Mouse (Mus musculus): ENCODE measurements around the gene Gm20388. TPM values are rescaled to one million over a fixed set of nuclear protein-coding genes. Genes with fewer than 3 reads are reported as not detected.

The Gm20388 gene
- polyA plus RNA-seq, 2 experiments, result 8.5 TPM; not detected in 1

GRCm38 (mm10) chr8:122360696-122361416 lies 2450.2 kb downstream of the Gm20388 start, which contains the start of gene Trhr2:
TSS of gene Trhr2 (minus strand) at chr8:122360746.
- no peak for ATAC-seq (ENCODE audit: insufficient read depth)

GRCm38 (mm10) chr8:122362271-122362670 lies 2451.6 kb downstream of the Gm20388 start:
- WGBS (ENCODE audit: insufficient replicate concordance), result 48% methylated on average over 5 of the region's 5 CpGs
- ATAC-seq (ENCODE audit: insufficient read depth) (no peak), DNase-seq (ENCODE audit: low read depth in 3 of 3, low spot score in 3 of 3) (no peak)
- Histone ChIP-seq H3K4me3 (ENCODE audit: insufficient read depth in 1 of 2, low read depth in 2 of 2, low read length in 2 of 2) (no peak overlapping the region), H3K9me3 (ENCODE audit: control insufficient read depth, low read length) (no peaks in the 10 kb centered on the region), H3K9ac (replicated peaks) (no peak overlapping the region), H3K27ac (no peak overlapping the region), H3K4me2 (ENCODE audit: low read depth) (no peak overlapping the region), H3K4me1 (replicated peaks; ENCODE audit: control insufficient read depth in 2 of 2, insufficient read depth in 2 of 2, low read length in 1 of 2) (no peaks in the 10 kb centered on the region), H3K27me3 (ENCODE audit: control insufficient read depth, insufficient read depth, low read length) (no peaks in the 10 kb centered on the region), H3K36me3 (replicated peaks; ENCODE audit: control insufficient read depth, insufficient read depth, low read depth) (no peaks in the 10 kb centered on the region)
- TF ChIP-seq EP300 (IDR thresholded peaks at IDR 0.05; ENCODE audit: low read depth) (no peak), CTCF (IDR thresholded peaks at IDR 0.05; ENCODE audit: low read depth) (no peak)

More at GRCm38 (mm10) chr8:122360696-122361416, 2450.2 kb downstream of the Gm20388 start, which contains the start of gene Trhr2:
- Histone ChIP-seq H3K9ac (replicated peaks) (no peak within 1 kb of the TSS), H3K4me2 (ENCODE audit: low read depth) (no peak within 1 kb of the TSS), H3K27me3 (ENCODE audit: control insufficient read depth, insufficient read depth, low read length) (no peaks in the 10 kb centered on the region), H3K4me3 (ENCODE audit: insufficient read depth in 1 of 2, low read depth in 2 of 2, low read length in 2 of 2) (no peak within 1 kb of the TSS), H3K27ac (no peak within 1 kb of the TSS), H3K36me3 (replicated peaks; ENCODE audit: control insufficient read depth, insufficient read depth, low read depth) (no peaks in the 10 kb centered on the region), H3K4me1 (replicated peaks; ENCODE audit: control insufficient read depth in 2 of 2, insufficient read depth in 2 of 2, low read length in 1 of 2) (no peaks in the 10 kb centered on the region), H3K9me3 (ENCODE audit: control insufficient read depth, low read length) (no peaks in the 10 kb centered on the region)
- TF ChIP-seq CTCF (IDR thresholded peaks at IDR 0.05; ENCODE audit: low read depth) (no peak), EP300 (IDR thresholded peaks at IDR 0.05; ENCODE audit: low read depth) (no peak)
- WGBS (ENCODE audit: insufficient replicate concordance), result 54% methylated on average over 7 of the region's 7 CpGs
- DNase-seq (ENCODE audit: low read depth in 3 of 3, low spot score in 3 of 3), result no peak

DNA sequence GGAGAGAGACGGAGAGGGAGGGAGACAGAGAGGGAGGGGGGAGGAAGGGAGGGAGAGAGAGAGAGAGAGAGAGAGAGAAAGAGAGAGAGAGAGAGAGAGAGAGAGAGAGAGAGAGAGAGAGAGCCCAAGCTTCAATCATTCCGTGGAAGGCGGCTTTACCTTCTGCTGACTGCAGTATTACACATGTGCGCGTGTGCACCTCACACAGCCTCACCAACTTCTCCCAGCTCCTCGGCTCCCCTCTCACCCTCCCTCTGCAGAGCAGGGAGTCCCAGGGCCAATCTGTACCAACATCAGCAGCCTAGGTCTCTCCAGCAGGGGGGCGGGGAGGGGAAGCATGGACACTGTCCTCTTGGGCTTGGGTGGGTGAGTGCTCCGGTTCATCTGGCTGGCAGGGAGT lies 2452.3 kb downstream of the Gm20388 start:
- Histone ChIP-seq H3K9ac (replicated peaks) (no peak overlapping the region), H3K27ac (no peak overlapping the region), H3K36me3 (replicated peaks; ENCODE audit: control insufficient read depth, insufficient read depth, low read depth) (no peaks in the 10 kb centered on the region), H3K4me1 (replicated peaks; ENCODE audit: control insufficient read depth in 2 of 2, insufficient read depth in 2 of 2, low read length in 1 of 2) (no peaks in the 10 kb centered on the region), H3K9me3 (ENCODE audit: control insufficient read depth, low read length) (no peaks in the 10 kb centered on the region), H3K4me2 (ENCODE audit: low read depth) (no peak overlapping the region), H3K4me3 (ENCODE audit: insufficient read depth in 1 of 2, low read depth in 2 of 2, low read length in 2 of 2) (no peak overlapping the region), H3K27me3 (ENCODE audit: control insufficient read depth, insufficient read depth, low read length) (no peaks in the 10 kb centered on the region)
- TF ChIP-seq CTCF (IDR thresholded peaks at IDR 0.05; ENCODE audit: low read depth), result no peak
- no peak for TF ChIP-seq EP300 (IDR thresholded peaks at IDR 0.05; ENCODE audit: low read depth)
- DNase-seq (ENCODE audit: low read depth in 3 of 3, low spot score in 3 of 3), result no peak
- 25% methylated on average over 7 of the region's 8 CpGs for WGBS (ENCODE audit: insufficient replicate concordance)
- no peak for ATAC-seq (ENCODE audit: insufficient read depth)

GRCm38 (mm10) chr8:122368494-122368893 lies 2457.9 kb downstream of the Gm20388 start:
- no peak for TF ChIP-seq EP300 (IDR thresholded peaks at IDR 0.05; ENCODE audit: low read depth)
- TF ChIP-seq CTCF (IDR thresholded peaks at IDR 0.05; ENCODE audit: low read depth), result no peak
- DNase-seq (ENCODE audit: low read depth in 3 of 3, low spot score in 3 of 3), result no peak
- ATAC-seq (ENCODE audit: insufficient read depth), result no peak
- Histone ChIP-seq H3K9me3 (ENCODE audit: control insufficient read depth, low read length) (no peaks in the 10 kb centered on the region), H3K27me3 (ENCODE audit: control insufficient read depth, insufficient read depth, low read length) (no peaks in the 10 kb centered on the region), H3K4me2 (ENCODE audit: low read depth) (no peak overlapping the region), H3K27ac (no peak overlapping the region), H3K4me3 (ENCODE audit: insufficient read depth in 1 of 2, low read depth in 2 of 2, low read length in 2 of 2) (no peak overlapping the region), H3K9ac (replicated peaks) (no peak overlapping the region), H3K36me3 (replicated peaks; ENCODE audit: control insufficient read depth, insufficient read depth, low read depth) (no peaks in the 10 kb centered on the region), H3K4me1 (replicated peaks; ENCODE audit: control insufficient read depth in 2 of 2, insufficient read depth in 2 of 2, low read length in 1 of 2) (peaks cover 0 to 2% of the 10 kb centered on the region in 2 experiments; a peak in 1 of 4 replicates)
- 74% methylated on average over 10 of the region's 10 CpGs for WGBS (ENCODE audit: insufficient replicate concordance)

GRCm38 (mm10) chr8:122369665-122370064 lies 2459.0 kb downstream of the Gm20388 start:
- Histone ChIP-seq H3K4me2 (ENCODE audit: low read depth) (no peak overlapping the region), H3K27me3 (ENCODE audit: control insufficient read depth, insufficient read depth, low read length) (no peaks in the 10 kb centered on the region), H3K4me3 (ENCODE audit: insufficient read depth in 1 of 2, low read depth in 2 of 2, low read length in 2 of 2) (no peak overlapping the region), H3K9ac (replicated peaks) (no peak overlapping the region), H3K4me1 (replicated peaks; ENCODE audit: control insufficient read depth in 2 of 2, insufficient read depth in 2 of 2, low read length in 1 of 2) (peaks cover 0 to 2% of the 10 kb centered on the region in 2 experiments; a peak in 1 of 4 replicates), H3K36me3 (replicated peaks; ENCODE audit: control insufficient read depth, insufficient read depth, low read depth) (no peaks in the 10 kb centered on the region), H3K9me3 (ENCODE audit: control insufficient read depth, low read length) (no peaks in the 10 kb centered on the region), H3K27ac (no peak overlapping the region)
- peak; percentile 38 to 47 (median 42) for DNase-seq (ENCODE audit: low read depth in 3 of 3, low spot score in 3 of 3)
- peak; percentile 88 for TF ChIP-seq CTCF (IDR thresholded peaks at IDR 0.05; ENCODE audit: low read depth)
- no peak for TF ChIP-seq EP300 (IDR thresholded peaks at IDR 0.05; ENCODE audit: low read depth)
- peak; percentile 56; the same call in 1 of the 2 replicates for ATAC-seq (ENCODE audit: insufficient read depth)
- 13% methylated on average over 9 of the region's 9 CpGs for WGBS (ENCODE audit: insufficient replicate concordance)

Data from liver, embryonic 14.5 days (tissue).